Mouse (Mus musculus): ENCODE data around the gene Cdk4. TPM values are rescaled to one million over a fixed set of nuclear protein-coding genes. Genes with fewer than 3 reads are reported as not detected.

The Cdk4 gene
- polyA plus RNA-seq (2012): 1,737 and 1,767 TPM in 2 replicates

DNA sequence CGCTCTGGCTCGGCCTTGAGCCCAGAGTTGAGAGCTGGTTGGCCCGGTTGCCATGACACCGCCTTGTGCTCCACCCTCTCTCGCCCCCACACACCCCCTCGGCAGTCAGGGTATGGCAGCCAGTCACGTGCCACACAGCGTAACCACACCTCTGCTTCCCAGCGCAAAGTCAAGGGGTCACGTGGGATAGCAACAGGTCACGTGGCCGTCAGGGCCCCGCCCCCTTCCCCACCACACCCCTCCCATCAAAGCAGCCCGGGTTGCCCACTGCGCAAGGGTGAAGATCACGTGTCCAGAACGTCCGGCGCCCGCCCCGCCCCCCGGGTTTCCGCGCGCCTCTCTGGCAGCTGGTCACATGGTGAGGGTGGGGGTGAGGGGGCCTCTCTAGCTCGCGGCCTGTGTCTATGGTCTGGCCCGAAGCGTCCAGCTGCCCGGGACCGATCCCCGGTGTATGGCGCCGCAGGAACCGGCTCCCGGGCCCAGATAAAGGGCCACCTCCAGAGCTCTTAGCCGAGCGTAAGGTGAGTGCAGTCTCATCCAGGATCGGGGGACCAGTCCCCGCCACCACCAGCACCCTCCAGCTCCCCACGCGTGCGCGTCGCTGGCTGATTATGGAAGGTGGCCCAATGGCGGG, at the start of gene Cdk4:
Gene Cdk4 (plus strand): TSS at position 296 of the 634 bp plus-strand sequence.

DNA sequence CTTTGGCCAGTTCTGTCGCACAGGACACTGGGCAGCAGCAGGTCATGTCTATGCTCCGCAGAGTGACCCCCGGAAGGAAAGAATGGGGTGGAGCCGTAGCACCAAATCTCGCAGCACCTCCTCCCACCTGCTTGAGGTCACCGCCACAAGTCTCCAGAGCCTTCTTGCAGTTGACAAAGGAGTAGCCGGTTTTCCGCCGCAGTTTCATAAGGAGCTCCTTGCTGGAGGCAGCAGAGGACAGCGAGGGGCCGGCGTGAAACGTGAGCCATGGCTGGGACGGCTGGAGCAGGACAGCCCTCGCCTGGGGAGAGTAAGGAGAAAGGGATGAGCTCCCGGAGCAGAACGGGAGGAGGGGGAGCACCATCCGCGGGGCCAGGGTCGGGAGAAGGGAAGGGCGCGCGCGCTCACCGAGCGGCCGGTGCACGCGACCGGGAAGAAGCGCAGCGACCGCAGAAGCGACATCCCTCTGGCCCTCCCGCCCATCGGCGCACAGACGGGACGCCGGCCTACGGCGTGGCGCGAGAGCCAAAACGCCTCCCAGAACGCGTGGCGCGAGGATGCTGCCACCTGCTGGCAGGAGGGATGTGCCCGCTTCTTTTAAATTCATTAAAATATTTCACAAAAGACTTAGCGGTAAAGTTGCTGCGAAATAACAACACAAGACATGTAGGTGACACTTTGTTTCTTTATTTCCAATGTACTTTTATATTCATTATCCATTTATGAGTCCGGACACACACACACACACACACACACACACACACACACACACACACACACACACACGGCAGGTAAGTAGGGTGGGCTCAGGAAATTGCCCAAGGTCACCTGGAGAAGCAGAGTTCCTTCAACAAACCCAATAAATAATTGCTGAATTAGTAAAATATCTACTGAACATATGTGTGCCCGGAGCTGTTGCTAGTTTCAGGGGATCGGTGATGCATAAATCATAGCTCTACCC, 32.7 kb upstream of the Cdk4 start, which contains the start of gene Tsfm:
Gene Tsfm (minus strand): TSS at position 505 of the 961 bp plus-strand sequence.

DNA sequence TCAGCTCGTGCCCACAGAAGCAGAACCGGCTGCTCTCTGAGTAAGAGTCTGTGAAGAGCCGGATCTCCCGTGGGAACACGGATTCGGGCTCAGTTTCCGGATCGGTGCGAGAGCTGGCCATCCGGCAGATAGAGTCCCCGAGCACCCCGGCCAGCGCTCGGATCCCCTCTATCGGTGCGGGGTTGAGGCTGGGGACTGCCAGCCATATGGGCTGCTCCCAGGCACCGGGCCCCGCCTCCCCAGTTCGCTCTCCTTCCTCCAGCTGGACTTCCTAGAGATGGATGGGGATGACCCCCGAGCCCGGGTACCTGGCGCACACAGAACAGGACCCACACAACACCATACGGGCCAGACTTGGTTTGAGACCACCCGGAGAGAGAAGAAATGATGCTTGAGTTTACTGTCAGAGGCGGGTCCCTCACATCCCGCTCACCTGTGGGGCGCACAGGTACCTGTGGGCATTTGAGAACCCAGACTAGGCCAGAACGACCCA, 22.0 kb upstream of the Cdk4 start, which contains the start of the genes Mettl1 and Eef1akmt3:
Gene Mettl1 (plus strand): TSS at position 141 of the 493 bp plus-strand sequence.
Gene Eef1akmt3 (minus strand): TSS at position 240 of the 493 bp plus-strand sequence.

DNA sequence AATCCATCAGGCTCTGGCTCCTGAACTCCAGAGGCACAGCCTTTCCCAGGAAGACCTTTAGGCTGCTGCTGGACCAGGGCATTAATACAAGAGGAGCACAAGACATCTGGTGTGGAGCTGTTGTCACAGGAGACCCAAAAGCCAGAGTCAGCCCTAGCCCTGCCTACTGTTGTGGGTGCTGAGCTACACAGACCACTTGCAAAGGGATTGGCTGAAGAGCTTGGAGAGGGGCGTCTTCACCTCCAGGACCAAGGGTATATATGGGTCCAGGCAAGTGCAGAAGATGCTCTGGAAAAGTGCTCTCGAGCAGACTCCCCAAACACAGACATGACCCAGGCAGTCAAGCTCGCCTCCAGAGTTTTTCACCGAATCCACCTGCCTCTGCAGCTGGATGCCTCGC, 15.4 kb upstream of the Cdk4 start, which contains the start of gene Cyp27b1:
Gene Cyp27b1 (plus strand): TSS at position 297 of the 400 bp plus-strand sequence.

DNA sequence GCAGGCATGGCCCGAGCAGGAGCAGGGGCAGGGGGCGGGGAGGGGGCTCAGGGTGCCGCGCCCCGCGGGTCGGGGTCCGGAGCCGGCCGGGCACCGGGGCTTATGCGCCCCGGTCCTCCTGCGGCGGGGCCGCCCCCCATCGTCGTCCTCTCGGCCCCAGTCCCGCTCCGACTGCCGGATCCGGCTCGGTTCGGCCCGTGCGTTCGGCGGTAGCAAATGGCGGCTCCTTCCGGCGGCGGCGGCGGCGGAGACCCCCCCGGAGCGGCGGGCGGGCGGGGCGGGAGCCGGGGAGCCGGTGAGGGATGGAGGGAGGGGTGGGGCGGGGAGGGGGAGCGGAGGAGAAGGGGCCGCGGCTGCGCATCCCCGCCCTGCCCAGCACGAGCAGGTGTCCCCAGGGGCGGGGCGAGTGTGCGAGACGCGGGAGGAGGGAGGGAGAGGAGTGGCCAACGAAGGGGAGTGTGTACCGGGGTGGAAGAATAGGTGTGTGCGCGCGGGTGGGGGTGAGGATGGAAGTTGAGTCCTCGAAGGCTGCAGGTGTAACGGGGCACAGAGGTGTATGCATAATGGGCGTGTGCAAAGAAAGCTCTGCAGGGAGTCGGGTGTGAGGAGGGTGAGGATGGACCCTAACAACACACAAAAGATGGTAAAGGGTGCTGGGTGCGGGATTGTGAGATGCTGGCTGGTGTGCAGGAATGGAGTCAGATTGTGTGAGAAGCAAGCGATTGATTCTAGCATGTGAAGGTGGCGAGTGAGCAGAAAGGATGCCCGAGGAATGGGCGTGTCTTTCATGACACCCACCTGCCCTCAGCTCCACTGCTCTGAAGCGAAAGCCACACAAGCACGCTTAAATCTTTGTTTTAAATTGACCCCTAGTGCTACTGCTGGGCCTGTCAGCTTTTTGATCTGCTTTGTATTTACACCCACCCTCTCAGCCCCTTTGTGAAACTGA, 3.1 kb upstream of the Cdk4 start, which contains the start of gene March9:
Gene March9 (minus strand): TSS at position 217 of the 949 bp plus-strand sequence.

DNA sequence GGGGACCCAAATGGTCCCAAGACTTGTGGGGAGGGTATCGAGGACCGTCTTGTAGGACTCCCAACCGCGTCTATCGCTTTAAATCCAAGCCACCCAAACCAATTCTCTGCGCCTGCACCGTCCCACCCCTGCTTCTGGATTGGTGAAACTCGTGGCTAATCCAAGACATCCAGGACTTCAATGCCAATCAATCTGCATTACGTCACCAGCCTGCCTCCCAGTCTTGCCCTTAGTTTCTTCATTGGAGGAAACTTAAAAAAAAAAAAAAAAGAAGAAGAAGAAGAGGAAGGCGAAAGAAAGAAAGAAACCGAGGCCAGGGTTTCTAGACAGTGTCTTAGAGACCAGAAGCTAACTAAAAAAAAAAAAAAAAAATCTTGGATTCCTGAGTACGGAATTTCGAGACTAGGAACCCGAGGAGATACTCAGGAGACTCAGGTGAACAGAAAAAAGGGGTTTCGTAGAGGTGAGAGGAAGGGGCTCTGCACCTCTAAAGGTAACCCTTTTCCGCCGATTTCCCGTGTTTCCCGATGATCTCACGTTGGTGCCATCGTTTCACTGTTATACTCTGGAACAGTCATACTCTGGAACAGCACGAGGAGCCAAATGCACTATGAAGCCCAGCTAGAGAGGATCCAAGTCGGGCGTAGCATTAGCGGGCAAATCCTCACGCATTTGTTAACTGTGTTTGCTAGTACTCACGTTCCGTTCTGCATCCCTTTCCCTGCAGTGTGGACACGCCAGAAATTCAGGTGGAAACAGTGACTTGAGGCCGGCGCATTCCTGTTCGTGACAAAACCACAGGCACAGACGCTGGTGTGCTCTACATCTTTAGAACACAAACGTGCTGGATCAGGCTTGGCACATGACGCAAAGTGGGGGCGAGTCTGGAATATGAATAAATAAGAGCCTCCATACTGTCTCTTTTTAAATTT, 7.1 kb downstream of the Cdk4 start, which contains the start of gene Tspan31:
Gene Tspan31 (minus strand): TSS at position 75 of the 932 bp plus-strand sequence.

DNA sequence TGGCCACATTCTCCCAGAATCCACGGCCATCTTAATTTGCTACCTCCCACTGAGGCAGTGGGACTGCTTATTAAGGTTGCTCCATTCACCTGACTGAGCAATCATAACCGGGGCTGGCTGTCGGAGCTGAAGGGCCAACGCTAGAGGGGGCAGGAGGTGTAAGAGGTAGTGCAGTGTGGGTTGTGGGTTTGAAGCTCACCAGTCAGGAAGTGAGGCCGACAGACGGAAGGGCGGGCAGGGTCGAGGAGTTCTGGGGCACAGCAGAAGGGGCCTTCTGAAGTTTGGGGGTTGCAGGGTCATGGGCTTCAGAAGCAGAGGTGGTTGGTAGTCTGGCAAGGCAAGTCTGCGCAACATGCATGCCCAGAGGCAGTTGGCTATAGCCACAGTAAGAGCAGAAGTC, 11.7 kb downstream of the Cdk4 start, which contains the start of gene Agap2:
Gene Agap2 (plus strand): TSS at position 205 of the 400 bp plus-strand sequence.

Other genes with a start within 250 kb of the Cdk4 start
- 9.0 and 9.1 TPM in 2 replicates for gene Atp23, start 162.2 kb upstream of the Cdk4 start, polyA plus RNA-seq (2012)
- 266 and 273 TPM in 2 replicates for gene Ctdsp2, start 84.8 kb upstream of the Cdk4 start, polyA plus RNA-seq (2012)
- 0.06 and 0.16 TPM in 2 replicates for gene Avil, start 62.8 kb upstream of the Cdk4 start, polyA plus RNA-seq (2012)
- gene Tsfm, start 32.7 kb upstream of the Cdk4 start, polyA plus RNA-seq (2012): 44.0 and 51.5 TPM in 2 replicates
- gene Mettl1, start 22.1 kb upstream of the Cdk4 start, polyA plus RNA-seq (2012): 34.2 and 35.1 TPM in 2 replicates
- 0.05 TPM in 2 replicates for gene Eef1akmt3, start 22.0 kb upstream of the Cdk4 start, polyA plus RNA-seq (2012)
- gene Cyp27b1, start 15.3 kb upstream of the Cdk4 start, polyA plus RNA-seq (2012): 0.02 and 0.06 TPM in 2 replicates
- 1.1 and 1.2 TPM in 2 replicates for gene March9, start 3.4 kb upstream of the Cdk4 start, polyA plus RNA-seq (2012)
- 32.2 and 46.6 TPM in 2 replicates for gene Tspan31, start 6.7 kb downstream of the Cdk4 start, polyA plus RNA-seq (2012)
- gene Agap2, start 11.8 kb downstream of the Cdk4 start, polyA plus RNA-seq (2012): 57.1 and 68.6 TPM in 2 replicates
- gene Os9, start 57.6 kb downstream of the Cdk4 start, polyA plus RNA-seq (2012): 290 and 314 TPM in 2 replicates
- gene B4galnt1, start 101.7 kb downstream of the Cdk4 start, polyA plus RNA-seq (2012): 359 and 515 TPM in 2 replicates
- gene Slc26a10, start 117.1 kb downstream of the Cdk4 start, polyA plus RNA-seq (2012): 0.36 and 0.47 TPM in 2 replicates
- gene Arhgef25, start 126.5 kb downstream of the Cdk4 start, polyA plus RNA-seq (2012): 7.0 TPM in 2 replicates
- gene Dtx3, start 132.2 kb downstream of the Cdk4 start, polyA plus RNA-seq (2012): 161 and 188 TPM in 2 replicates
- gene Pip4k2c, start 148.1 kb downstream of the Cdk4 start, polyA plus RNA-seq (2012): 26.5 and 27.1 TPM in 2 replicates
- gene Kif5a, start 199.8 kb downstream of the Cdk4 start, polyA plus RNA-seq (2012): 0.54 and 0.63 TPM in 2 replicates
- 150 and 154 TPM in 2 replicates for gene Dctn2, start 202.8 kb downstream of the Cdk4 start, polyA plus RNA-seq (2012)
- gene Mbd6, start 225.5 kb downstream of the Cdk4 start, polyA plus RNA-seq (2012): 426 and 490 TPM in 2 replicates
- 53.6 and 60.7 TPM in 2 replicates for gene Mars, start 248.3 kb downstream of the Cdk4 start, polyA plus RNA-seq (2012)